Mouse (Mus musculus) midbrain, embryonic 12.5 days (tissue): ENCODE results near the gene Ccr4. TPM values are rescaled to one million over a fixed set of nuclear protein-coding genes. Genes with fewer than 3 reads are reported as not detected.

Experiments used
- ATAC-seq: fragments of 200-750 bp; cut with Nextera tagmentation; 2 replicates; pipeline ENCODE4 v1.8.0; 2017; ENCODE audit warnings: low read depth, moderate TSS enrichment, moderate library complexity; ENCODE audit not compliant: low FRiP score
- H3K27ac ChIP-seq: fragments of 300-500 bp; sonication (generic); replicated peaks from 2 replicates; pipeline ENCODE4 v1.5.1; 2016; ENCODE audit warnings: mild to moderate bottlenecking
- H3K27me3 ChIP-seq: fragments of 300-500 bp; sonication (generic); 2 replicates; pipeline ENCODE4 v1.6.1; 2016; ENCODE audit warnings: mild to moderate bottlenecking
- H3K36me3 ChIP-seq: fragments of 300-500 bp; sonication (generic); 2 replicates; pipeline ENCODE4 v1.6.1; 2016
- H3K4me1 ChIP-seq: fragments of 300-500 bp; sonication (generic); 2 replicates; pipeline ENCODE4 v1.6.1; 2016
- H3K4me2 ChIP-seq: fragments of 300-500 bp; sonication (generic); replicated peaks from 2 replicates; pipeline ENCODE4 v1.6.1; 2016; ENCODE audit warnings: mild to moderate bottlenecking, moderate library complexity
- H3K4me3 ChIP-seq: fragments of 300-500 bp; sonication (generic); 2 replicates; pipeline ENCODE4 v1.5.1; 2016; ENCODE audit warnings: mild to moderate bottlenecking
- H3K9ac ChIP-seq: fragments of 300-500 bp; sonication (generic); replicated peaks from 2 replicates; pipeline ENCODE4 v1.6.1; 2016; ENCODE audit warnings: mild to moderate bottlenecking, moderate library complexity
- H3K9me3 ChIP-seq: fragments of 300-500 bp; sonication (generic); 2 replicates; pipeline ENCODE4 v1.6.1; 2016; ENCODE audit warnings: mild to moderate bottlenecking
- WGBS: fragments of 180-500 bp; shearing (Covaris S2); methylation state at CpG from one replicate; pipeline ENCODE4 v1.1.7; 2016; 5-methylcytosine and 5-hydroxymethylcytosine counted together
- polyA plus RNA-seq: library from polyadenylated mRNA; unstranded; fragments of >200 nt; fragmentation: Nextera tagmentation; extraction: Ambion mirVana; gene quantifications from 2 replicates; pipeline ENCODE4 v1.2.1, GENCODE M21; 2016

Ccr4 gene
- polyA plus RNA-seq, 1 experiment from 2014 or later, result not detected

GRCm38 (mm10) chr9:114498218-114498617, 6.5 kb downstream of the Ccr4 start:
- H3K27me3 ChIP-seq, result peaks cover 7% of the 10 kb centered on the region; the same call in 1 of the 2 replicates
- H3K4me2 ChIP-seq, result peak overlapping the region; percentile 13; the same call in 1 of the 2 replicates
- no peak overlapping the region for H3K27ac ChIP-seq
- no peak overlapping the region for H3K9ac ChIP-seq
- no peaks in the 10 kb centered on the region for H3K36me3 ChIP-seq
- H3K9me3 ChIP-seq, result no peaks in the 10 kb centered on the region
- WGBS, result 8% methylated on average over 11 of the region's 11 CpGs
- 0 out of 2 replicates have a peak, but pooled peaks have one; percentile 27 for ATAC-seq
- H3K4me3 ChIP-seq, result no peak overlapping the region
- no peaks in the 10 kb centered on the region for H3K4me1 ChIP-seq

GRCm38 (mm10) chr9:114496469-114496868, 8.2 kb downstream of the Ccr4 start:
- no peak overlapping the region for H3K4me2 ChIP-seq
- no peaks in the 10 kb centered on the region for H3K4me1 ChIP-seq
- peaks cover 7% of the 10 kb centered on the region; the same call in 1 of the 2 replicates for H3K27me3 ChIP-seq
- ATAC-seq, result no peak
- H3K9me3 ChIP-seq, result no peaks in the 10 kb centered on the region
- no peak overlapping the region for H3K9ac ChIP-seq
- 87% methylated on average over 7 of the region's 7 CpGs for WGBS
- no peaks in the 10 kb centered on the region for H3K36me3 ChIP-seq
- no peak overlapping the region for H3K27ac ChIP-seq
- no peak overlapping the region for H3K4me3 ChIP-seq

DNA sequence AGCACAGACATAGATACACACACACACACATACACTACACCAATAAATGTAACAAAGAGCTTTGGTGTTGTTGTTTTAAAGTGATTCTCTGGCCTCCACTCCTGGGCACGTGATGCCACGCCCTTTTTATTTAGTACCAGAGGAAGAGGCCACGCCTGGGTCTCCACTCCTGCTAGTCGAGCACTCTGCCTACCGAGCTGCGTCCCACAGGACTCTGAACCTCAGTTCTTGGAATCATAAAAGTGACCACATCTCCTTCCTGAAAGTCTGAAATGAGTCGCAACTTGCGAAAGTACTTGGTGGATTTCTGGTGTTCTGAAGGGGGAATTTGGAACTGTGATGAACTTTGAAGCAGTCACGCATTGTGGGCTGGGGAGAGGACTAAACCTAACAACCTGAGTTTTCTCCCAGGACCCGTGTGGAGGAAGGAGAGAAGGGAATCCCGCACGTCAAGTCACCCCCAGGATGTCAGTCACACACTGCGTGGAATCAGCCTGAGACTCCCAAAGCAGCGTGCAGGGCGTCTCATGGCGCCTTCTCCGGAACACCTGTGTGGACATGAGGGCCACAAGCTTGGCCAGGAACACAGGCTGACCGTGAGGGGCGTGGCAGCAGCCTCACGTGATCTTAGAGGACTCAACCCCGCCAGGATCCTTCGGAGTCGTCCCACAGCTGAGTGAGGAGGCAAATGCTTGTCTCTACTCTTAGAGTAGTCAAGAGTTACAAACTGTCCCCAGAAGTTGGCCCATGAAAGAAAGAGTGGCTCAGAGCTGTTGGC, 17.0 kb downstream of the Ccr4 start:
- ATAC-seq, result no peak
- H3K36me3 ChIP-seq, result no peaks in the 10 kb centered on the region
- H3K4me1 ChIP-seq, result no peaks in the 10 kb centered on the region
- WGBS, result 89% methylated on average over 23 of the region's 23 CpGs
- H3K4me3 ChIP-seq, result no peak overlapping the region
- H3K9ac ChIP-seq, result no peak overlapping the region
- no peaks in the 10 kb centered on the region for H3K9me3 ChIP-seq
- no peaks in the 10 kb centered on the region for H3K27me3 ChIP-seq
- H3K4me2 ChIP-seq, result no peak overlapping the region
- no peak overlapping the region for H3K27ac ChIP-seq

- H3K4me3 ChIP-seq, result no peak overlapping the region
- H3K9ac ChIP-seq, result no peak overlapping the region
- no peaks in the 10 kb centered on the region for H3K27me3 ChIP-seq
- H3K27ac ChIP-seq, result no peak overlapping the region
- no peak overlapping the region for H3K4me2 ChIP-seq
- no peaks in the 10 kb centered on the region for H3K9me3 ChIP-seq
- no peaks in the 10 kb centered on the region for H3K36me3 ChIP-seq
- no peak for ATAC-seq
- 89% methylated on average over 4 of the region's 4 CpGs for WGBS
- H3K4me1 ChIP-seq, result no peaks in the 10 kb centered on the region
These were observed 17.9 kb downstream of the Ccr4 start for GRCm38 (mm10) chr9:114486808-114487207.

GRCm38 (mm10) chr9:114484771-114485170, 19.9 kb downstream of the Ccr4 start:
- Histone ChIP-seq H3K27me3 (no peaks in the 10 kb centered on the region), H3K9ac (no peak overlapping the region), H3K4me2 (no peak overlapping the region), H3K27ac (no peak overlapping the region), H3K9me3 (no peaks in the 10 kb centered on the region), H3K4me3 (no peak overlapping the region), H3K4me1 (no peaks in the 10 kb centered on the region), H3K36me3 (no peaks in the 10 kb centered on the region)
- WGBS, result 81% methylated on average over 5 of the region's 5 CpGs
- no peak for ATAC-seq

DNA sequence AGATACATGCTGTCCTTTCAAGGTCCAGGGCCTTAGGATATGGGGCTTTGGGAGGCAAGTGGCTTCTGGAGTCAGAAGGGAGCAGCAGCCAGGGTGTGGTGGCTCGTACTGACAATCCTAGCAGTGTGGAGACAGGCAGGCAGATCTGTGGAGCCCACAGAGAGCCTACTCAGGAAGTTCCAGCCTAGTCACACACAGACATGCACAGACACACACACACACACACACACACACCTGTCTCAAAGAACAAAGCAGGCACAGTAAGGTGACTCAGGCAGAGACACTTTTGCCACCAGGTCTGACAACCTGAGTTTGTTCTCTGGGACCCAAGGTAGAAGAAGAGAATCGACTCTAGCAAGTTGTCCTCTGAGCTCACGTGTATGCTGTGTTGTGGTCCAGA, 23.8 kb downstream of the Ccr4 start:
- H3K27ac ChIP-seq, result no peak overlapping the region
- no peak overlapping the region for H3K4me3 ChIP-seq
- no peak overlapping the region for H3K9ac ChIP-seq
- H3K36me3 ChIP-seq, result no peaks in the 10 kb centered on the region
- 85% methylated on average over 3 of the region's 3 CpGs for WGBS
- no peaks in the 10 kb centered on the region for H3K27me3 ChIP-seq
- ATAC-seq, result no peak
- H3K9me3 ChIP-seq, result no peaks in the 10 kb centered on the region
- no peaks in the 10 kb centered on the region for H3K4me1 ChIP-seq
- H3K4me2 ChIP-seq, result no peak overlapping the region

DNA sequence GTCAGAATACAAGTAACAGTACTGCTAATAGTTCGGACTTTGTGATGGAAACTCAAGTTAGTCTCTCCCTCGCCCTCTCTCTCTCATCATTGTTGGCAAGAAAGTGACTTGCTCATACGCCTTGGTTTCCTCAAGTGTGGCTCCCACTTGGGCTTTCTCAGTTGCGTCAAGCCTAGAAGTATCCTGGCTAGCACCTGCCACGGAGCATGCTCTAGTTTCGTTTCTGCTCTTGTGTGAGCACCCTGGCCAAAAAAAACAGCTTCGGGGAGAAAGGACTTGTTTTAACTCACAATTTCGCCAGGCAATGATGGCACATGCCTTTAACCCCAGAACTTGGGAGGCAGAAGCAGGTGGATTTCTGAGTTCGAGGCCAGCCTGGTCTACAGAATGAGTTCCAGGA, 27.7 kb downstream of the Ccr4 start:
- H3K4me2 ChIP-seq, result no peak overlapping the region
- H3K4me1 ChIP-seq, result no peaks in the 10 kb centered on the region
- 96% methylated on average over 9 of the region's 9 CpGs for WGBS
- no peaks in the 10 kb centered on the region for H3K9me3 ChIP-seq
- H3K36me3 ChIP-seq, result no peaks in the 10 kb centered on the region
- H3K27ac ChIP-seq, result no peak overlapping the region
- H3K4me3 ChIP-seq, result no peak overlapping the region
- no peak for ATAC-seq
- no peaks in the 10 kb centered on the region for H3K27me3 ChIP-seq
- H3K9ac ChIP-seq, result no peak overlapping the region

- Histone ChIP-seq H3K36me3 (peaks cover 3% of the 10 kb centered on the region), H3K4me1 (no peaks in the 10 kb centered on the region), H3K4me3 (no peak overlapping the region), H3K9me3 (no peaks in the 10 kb centered on the region), H3K27ac (no peak overlapping the region), H3K9ac (no peak overlapping the region), H3K27me3 (no peaks in the 10 kb centered on the region), H3K4me2 (no peak overlapping the region)
- ATAC-seq, result no peak
- 82% methylated on average over 7 of the region's 7 CpGs for WGBS
These were observed 32.8 kb downstream of the Ccr4 start for GRCm38 (mm10) chr9:114471892-114472291.

DNA sequence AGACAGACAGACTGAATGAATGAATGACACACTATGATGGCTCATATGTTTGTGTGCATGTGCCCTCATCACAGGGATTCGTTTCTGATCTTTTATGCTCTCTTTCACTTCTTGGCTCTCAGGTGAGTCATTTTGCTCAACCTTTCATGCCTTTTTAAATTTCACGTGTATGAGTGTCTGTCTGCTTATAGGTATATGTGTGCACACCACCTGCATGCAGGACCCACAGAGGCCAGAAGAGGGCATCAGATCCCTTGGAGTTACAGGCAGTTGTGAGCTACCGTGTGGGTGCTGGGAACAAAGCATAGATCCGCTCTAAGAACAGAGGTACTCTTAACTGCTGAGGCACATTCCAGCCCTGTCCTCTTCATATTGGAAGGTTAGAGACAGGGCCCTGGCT, 36.0 kb downstream of the Ccr4 start:
- H3K27ac ChIP-seq, result no peak overlapping the region
- H3K27me3 ChIP-seq, result no peaks in the 10 kb centered on the region
- peaks cover 18% of the 10 kb centered on the region for H3K36me3 ChIP-seq
- WGBS, result 94% methylated on average over 4 of the region's 4 CpGs
- no peaks in the 10 kb centered on the region for H3K9me3 ChIP-seq
- no peak overlapping the region for H3K9ac ChIP-seq
- no peak overlapping the region for H3K4me2 ChIP-seq
- no peaks in the 10 kb centered on the region for H3K4me1 ChIP-seq
- H3K4me3 ChIP-seq, result no peak overlapping the region
- no peak for ATAC-seq

- no peak overlapping the region for H3K9ac ChIP-seq
- WGBS, result 86% methylated on average over 5 of the region's 5 CpGs
These were observed 36.5 kb downstream of the Ccr4 start for GRCm38 (mm10) chr9:114468217-114468616.

DNA sequence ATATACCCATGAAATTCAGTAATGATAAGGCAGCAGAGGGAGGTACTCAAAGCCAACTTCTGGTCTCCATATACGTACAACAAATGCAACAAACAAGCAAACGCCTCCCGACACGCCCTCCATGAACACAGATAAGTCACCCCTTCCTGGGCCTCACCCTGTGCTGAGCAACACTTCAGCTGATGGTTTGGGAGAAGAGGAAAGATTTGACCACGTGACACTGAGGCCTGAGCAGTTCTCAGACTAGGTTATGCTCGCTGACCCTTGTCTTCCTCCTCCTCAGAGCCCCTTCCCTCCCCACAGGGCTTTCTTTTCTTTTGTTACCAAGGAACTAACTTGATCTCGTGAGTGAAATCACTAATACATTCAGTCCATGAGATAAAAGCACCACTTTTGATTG, 37.8 kb downstream of the Ccr4 start:
- no peak for ATAC-seq
- Histone ChIP-seq H3K36me3 (peaks cover 18% of the 10 kb centered on the region), H3K27ac (no peak overlapping the region), H3K4me2 (no peak overlapping the region), H3K9ac (no peak overlapping the region), H3K9me3 (no peaks in the 10 kb centered on the region), H3K27me3 (no peaks in the 10 kb centered on the region), H3K4me3 (no peak overlapping the region), H3K4me1 (no peaks in the 10 kb centered on the region)
- 51% methylated on average over 7 of the region's 7 CpGs for WGBS

More at GRCm38 (mm10) chr9:114468217-114468616, 36.5 kb downstream of the Ccr4 start:
- no peak overlapping the region for H3K27ac ChIP-seq
- H3K36me3 ChIP-seq, result peaks cover 18% of the 10 kb centered on the region
- no peak for ATAC-seq
- no peak overlapping the region for H3K4me3 ChIP-seq
- no peaks in the 10 kb centered on the region for H3K27me3 ChIP-seq
- no peaks in the 10 kb centered on the region for H3K9me3 ChIP-seq
- H3K4me2 ChIP-seq, result no peak overlapping the region
- no peaks in the 10 kb centered on the region for H3K4me1 ChIP-seq

GRCm38 (mm10) chr9:114465442-114465841, 39.3 kb downstream of the Ccr4 start:
- no peak overlapping the region for H3K27ac ChIP-seq
- H3K4me2 ChIP-seq, result no peak overlapping the region
- no peak overlapping the region for H3K9ac ChIP-seq
- H3K4me1 ChIP-seq, result no peaks in the 10 kb centered on the region
- H3K27me3 ChIP-seq, result no peaks in the 10 kb centered on the region
- no peak for ATAC-seq
- WGBS, result 78% methylated on average over 6 of the region's 6 CpGs
- no peaks in the 10 kb centered on the region for H3K9me3 ChIP-seq
- H3K4me3 ChIP-seq, result no peak overlapping the region
- H3K36me3 ChIP-seq, result peaks cover 24% of the 10 kb centered on the region

- Histone ChIP-seq H3K9me3 (no peaks in the 10 kb centered on the region), H3K9ac (no peak overlapping the region), H3K27ac (no peak overlapping the region), H3K4me3 (no peak overlapping the region), H3K27me3 (no peaks in the 10 kb centered on the region), H3K4me1 (no peaks in the 10 kb centered on the region), H3K4me2 (no peak overlapping the region), H3K36me3 (peaks cover 21% of the 10 kb centered on the region)
- ATAC-seq, result no peak
- 88% methylated on average over 7 of the region's 7 CpGs for WGBS
These were observed 42.1 kb downstream of the Ccr4 start for GRCm38 (mm10) chr9:114462569-114462968.
